Mouse (Mus musculus) adrenal gland, adult 18-20 months (tissue): Measurements from ENCODE around the gene Arl3. TPM values are rescaled to one million over a fixed set of nuclear protein-coding genes. Genes with fewer than 3 reads are reported as not detected.
A peak's percentile ranks its signal among the peaks of the same experiment; 100 is the strongest.

Experiments
- DNase-seq, 2 experiments: peaks; one replicate each; pipeline ENCODE4 v3.0.0; 2021 to 2022; ENCODE audit warnings: low spot score in 2 of 2
- total RNA-seq, 2 experiments: library from RNA; stranded (reverse); gene quantifications; 1 replicate in 1 of 2; 2 replicates in 1 of 2; pipeline ENCODE4 v1.2.3; 2021

Arl3 gene
- total RNA-seq, 2 experiments from 2014 or later = 56.9 to 64.9 TPM

GRCm38 (mm10) chr19:46521698-46522097, 51.3 kb downstream of the Arl3 start:
- peak in 1 of 2 experiments; percentile 1 for DNase-seq

- peak in 1 of 2 experiments; percentile 26 for DNase-seq
Measured at GRCm38 (mm10) chr19:46518828-46519621, 54.0 kb downstream of the Arl3 start.

GRCm38 (mm10) chr19:46518352-46518787, 54.6 kb downstream of the Arl3 start:
- DNase-seq = peak in 1 of 2 experiments; percentile 30

GRCm38 (mm10) chr19:46517529-46518351, 55.3 kb downstream of the Arl3 start:
- DNase-seq = peak in 1 of 2 experiments; percentile 26

GRCm38 (mm10) chr19:46516667-46517528, 56.1 kb downstream of the Arl3 start:
- DNase-seq = peak; percentile 20

- DNase-seq = peak; percentile 12 to 29
Measured at GRCm38 (mm10) chr19:46515287-46515821, 57.6 kb downstream of the Arl3 start.

- peak in 1 of 2 experiments; percentile 28 for DNase-seq
Measured at GRCm38 (mm10) chr19:46514387-46514786, 58.6 kb downstream of the Arl3 start.

- DNase-seq = no peak
Measured at GRCm38 (mm10) chr19:46511263-46511662, 61.7 kb downstream of the Arl3 start.

GRCm38 (mm10) chr19:46510824-46511223, 62.2 kb downstream of the Arl3 start:
- no peak for DNase-seq

- DNase-seq = no peak
Measured at GRCm38 (mm10) chr19:46510401-46510800, 62.6 kb downstream of the Arl3 start.

- no peak for DNase-seq
Measured at GRCm38 (mm10) chr19:46509736-46510135, 63.3 kb downstream of the Arl3 start.

- no peak for DNase-seq
Measured at GRCm38 (mm10) chr19:46509202-46509601, 63.8 kb downstream of the Arl3 start.

- DNase-seq = no peak
Measured at GRCm38 (mm10) chr19:46508738-46509137, 64.3 kb downstream of the Arl3 start.

- no peak for DNase-seq
Measured at GRCm38 (mm10) chr19:46507806-46508205, 65.2 kb downstream of the Arl3 start.

GRCm38 (mm10) chr19:46507181-46507581, 65.8 kb downstream of the Arl3 start:
- DNase-seq = no peak

GRCm38 (mm10) chr19:46506372-46506717, 66.7 kb downstream of the Arl3 start:
- DNase-seq = no peak

- DNase-seq = no peak
Measured at GRCm38 (mm10) chr19:46505646-46506371, 67.2 kb downstream of the Arl3 start.

- DNase-seq = no peak
Measured at GRCm38 (mm10) chr19:46504822-46505417, 68.1 kb downstream of the Arl3 start.

- DNase-seq = peak in 1 of 2 experiments; percentile 51
Measured at GRCm38 (mm10) chr19:46504085-46504552, 68.9 kb downstream of the Arl3 start.
